Mouse (Mus musculus) forebrain, embryonic 11.5 days (tissue): ENCODE measurements around the gene Vsx1. TPM values are rescaled to one million over a fixed set of nuclear protein-coding genes. Genes with fewer than 3 reads are reported as not detected.

Experiments used
- ATAC-seq: fragments of 200-750 bp; cut with Nextera tagmentation; replicated peaks from 2 replicates; pipeline ENCODE4 v1.8.0; 2017; ENCODE audit warnings: moderate TSS enrichment; ENCODE audit not compliant: low FRiP score
- DNase-seq: peaks from one replicate; pipeline ENCODE4 v3.0.0-alpha.2; 2017; ENCODE audit warnings: low spot score
- H3K27ac ChIP-seq: fragments of 300-500 bp; sonication (generic); 2 replicates; pipeline ENCODE4 v1.5.1; 2014; ENCODE audit warnings: low read depth, low read length
- H3K27me3 ChIP-seq: fragments of 300-500 bp; sonication (generic); 2 replicates; pipeline ENCODE4 v1.6.1; 2014; ENCODE audit warnings: mild to moderate bottlenecking, low read length, mixed read lengths; ENCODE audit not compliant: control insufficient read depth, insufficient read depth
- H3K36me3 ChIP-seq: fragments of 300-500 bp; sonication (generic); 2 replicates; pipeline ENCODE4 v1.6.1; 2014; ENCODE audit warnings: mild to moderate bottlenecking, low read length, moderate library complexity, mixed read lengths; ENCODE audit not compliant: control insufficient read depth, insufficient read depth
- H3K4me1 ChIP-seq: fragments of 300-500 bp; sonication (generic); replicated peaks from 2 replicates; pipeline ENCODE4 v1.6.1; 2014; ENCODE audit warnings: low read length, mixed read lengths; ENCODE audit not compliant: control insufficient read depth, insufficient read depth
- H3K4me2 ChIP-seq: fragments of 300-500 bp; sonication (generic); 2 replicates; pipeline ENCODE4 v1.6.1; 2014; ENCODE audit warnings: low read depth, mild to moderate bottlenecking, low read length, moderate library complexity, mixed read lengths; ENCODE audit not compliant: severe bottlenecking
- H3K4me3 ChIP-seq: fragments of 300-500 bp; sonication (generic); 2 replicates; pipeline ENCODE4 v1.5.1; 2014; ENCODE audit warnings: low read depth, low read length
- H3K9ac ChIP-seq: fragments of 300-500 bp; sonication (generic); 2 replicates; pipeline ENCODE4 v1.6.1; 2014; ENCODE audit warnings: low read length
- H3K9me3 ChIP-seq: fragments of 300-500 bp; sonication (generic); 2 replicates; pipeline ENCODE4 v1.6.1; 2016; ENCODE audit warnings: low read length, mixed read lengths; ENCODE audit not compliant: control insufficient read depth
- WGBS: fragments of 180-500 bp; shearing (Covaris S2); extraction: QIAGEN DNeasy Blood & Tissue Kit; methylation state at CpG from one replicate; pipeline ENCODE4 v1.1.7; 2014; 5-methylcytosine and 5-hydroxymethylcytosine counted together
- polyA plus RNA-seq: library from polyadenylated mRNA; unstranded; fragments of >200 nt; fragmentation: Nextera tagmentation; extraction: Ambion mirVana; gene quantifications from 2 replicates; pipeline ENCODE4 v1.2.1, GENCODE M21; 2014

Vsx1 gene
- polyA plus RNA-seq, 1 experiment from 2014 or later = 0.08 TPM

GRCm38 (mm10) chr2:150646411-150647121 lies 42.6 kb downstream of the Vsx1 start:
- Histone ChIP-seq H3K4me2 (no peak overlapping the region), H3K36me3 (no peaks in the 10 kb centered on the region), H3K4me3 (no peak overlapping the region), H3K27me3 (no peaks in the 10 kb centered on the region), H3K9ac (no peak overlapping the region), H3K9me3 (no peaks in the 10 kb centered on the region), H3K27ac (no peak overlapping the region), H3K4me1 (peaks cover 23% of the 10 kb centered on the region)
- DNase-seq = peak; percentile 36
- WGBS = 90% methylated on average over 8 of the region's 8 CpGs
- ATAC-seq = no peak

- Histone ChIP-seq H3K9me3 (no peaks in the 10 kb centered on the region), H3K27ac (peak overlapping the region; percentile 96), H3K4me3 (no peak overlapping the region), H3K9ac (no peak overlapping the region), H3K27me3 (no peaks in the 10 kb centered on the region), H3K4me1 (peaks cover 19% of the 10 kb centered on the region), H3K4me2 (no peak overlapping the region), H3K36me3 (no peaks in the 10 kb centered on the region)
- DNase-seq (no peak), ATAC-seq (no peak)
- 92% methylated on average over 4 of the region's 4 CpGs for WGBS
Observed at GRCm38 (mm10) chr2:150645225-150645624, 43.9 kb downstream of the Vsx1 start.

GRCm38 (mm10) chr2:150643726-150644415 lies 45.3 kb downstream of the Vsx1 start:
- WGBS = 40% methylated on average over 8 of the region's 8 CpGs
- H3K9ac ChIP-seq = no peak overlapping the region
- peak overlapping the region; percentile 96 for H3K27ac ChIP-seq
- H3K27me3 ChIP-seq = no peaks in the 10 kb centered on the region
- no peaks in the 10 kb centered on the region for H3K9me3 ChIP-seq
- H3K36me3 ChIP-seq = no peaks in the 10 kb centered on the region
- peak; percentile 99 for ATAC-seq
- H3K4me1 ChIP-seq = peaks cover 15% of the 10 kb centered on the region; the same call in 1 of the 2 replicates
- no peak overlapping the region for H3K4me3 ChIP-seq
- peak overlapping the region; percentile 2; the same call in 1 of the 2 replicates for H3K4me2 ChIP-seq
- DNase-seq = peak; percentile 88

- Histone ChIP-seq H3K27ac (peak overlapping the region; percentile 94), H3K9ac (no peak overlapping the region), H3K36me3 (no peaks in the 10 kb centered on the region), H3K9me3 (no peaks in the 10 kb centered on the region), H3K4me1 (peaks cover 21% of the 10 kb centered on the region), H3K4me3 (no peak overlapping the region), H3K27me3 (no peaks in the 10 kb centered on the region), H3K4me2 (no peak overlapping the region)
- 61% methylated on average over 1 of the region's 1 CpGs for WGBS
- ATAC-seq = 0 out of 2 replicates have a peak, but pooled peaks have one; percentile 2
- no peak for DNase-seq
Observed at GRCm38 (mm10) chr2:150643166-150643565, 46.0 kb downstream of the Vsx1 start.

DNA sequence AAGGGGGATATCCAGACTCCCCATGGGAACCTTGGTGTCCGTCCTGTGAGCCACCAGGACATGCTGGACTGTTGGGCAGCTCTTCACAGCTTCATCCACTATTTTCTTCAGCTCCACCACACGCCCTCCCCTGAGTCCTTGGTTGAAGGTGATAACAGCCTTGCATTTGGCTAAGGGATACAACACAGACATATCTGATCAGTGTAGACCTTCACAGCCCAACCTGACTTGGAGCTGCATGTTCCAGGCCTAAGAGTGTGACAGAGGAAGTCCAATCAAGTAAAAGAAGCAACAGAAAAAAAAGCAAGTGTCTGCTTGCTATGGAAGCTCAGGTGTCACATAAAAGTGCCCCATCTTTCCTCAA lies 50.8 kb downstream of the Vsx1 start:
- H3K4me2 ChIP-seq = no peak overlapping the region
- peak overlapping the region; percentile 68; the same call in 1 of the 2 replicates for H3K27ac ChIP-seq
- H3K4me1 ChIP-seq = peaks cover 19% of the 10 kb centered on the region
- no peak for DNase-seq
- ATAC-seq = no peak; the same call in 1 of the 2 replicates
- 32% methylated on average over 2 of the region's 2 CpGs for WGBS
- no peak overlapping the region for H3K4me3 ChIP-seq
- H3K36me3 ChIP-seq = no peaks in the 10 kb centered on the region; the same call in 1 of the 2 replicates
- no peaks in the 10 kb centered on the region for H3K27me3 ChIP-seq
- no peaks in the 10 kb centered on the region; the same call in 1 of the 2 replicates for H3K9me3 ChIP-seq
- H3K9ac ChIP-seq = no peak overlapping the region; the same call in 1 of the 2 replicates

GRCm38 (mm10) chr2:150637702-150638369 lies 51.3 kb downstream of the Vsx1 start:
- H3K4me3 ChIP-seq = no peak overlapping the region

DNA sequence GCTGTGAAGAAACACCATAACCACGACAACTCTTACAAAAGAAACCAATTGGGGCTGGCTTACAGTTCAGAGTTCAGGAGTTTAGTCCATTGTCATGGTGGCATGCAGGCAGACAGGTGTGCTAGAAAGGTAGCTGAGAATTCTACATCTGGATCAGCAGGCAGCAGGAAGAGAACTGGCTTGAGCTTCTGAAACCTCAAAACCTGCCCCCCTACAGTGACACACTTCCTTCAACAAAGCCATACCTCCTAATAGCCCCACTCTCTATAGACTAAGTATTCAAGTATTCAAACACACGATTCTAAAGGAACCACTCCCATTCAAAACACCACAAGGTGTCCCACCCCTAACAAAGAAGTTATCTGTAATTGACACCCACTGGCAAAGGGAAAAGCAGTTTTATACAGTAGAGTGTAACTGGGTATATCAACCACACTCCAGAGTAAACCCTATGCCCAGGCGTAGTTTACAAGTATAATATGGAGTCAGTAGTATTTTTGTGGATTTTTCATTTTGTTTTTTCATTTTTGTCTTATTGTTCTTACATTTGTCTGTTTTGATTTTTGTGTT lies 53.2 kb downstream of the Vsx1 start:
- Histone ChIP-seq H3K4me1 (peaks cover 13% of the 10 kb centered on the region), H3K4me3 (no peak overlapping the region), H3K27me3 (no peaks in the 10 kb centered on the region), H3K36me3 (no peaks in the 10 kb centered on the region; the same call in 1 of the 2 replicates), H3K9ac (no peak overlapping the region), H3K9me3 (no peaks in the 10 kb centered on the region; the same call in 1 of the 2 replicates), H3K27ac (no peak overlapping the region), H3K4me2 (no peak overlapping the region)
- DNase-seq (no peak), ATAC-seq (no peak)
- WGBS = 72% methylated on average over 3 of the region's 3 CpGs

More at GRCm38 (mm10) chr2:150637702-150638369, 51.3 kb downstream of the Vsx1 start:
- Histone ChIP-seq H3K4me2 (0 out of 2 replicates have a peak overlapping the region, but pooled peaks have one; percentile 12), H3K4me1 (peaks cover 15% of the 10 kb centered on the region), H3K27me3 (no peaks in the 10 kb centered on the region), H3K27ac (peak overlapping the region; percentile 68), H3K9ac (peak overlapping the region; percentile 37), H3K36me3 (no peaks in the 10 kb centered on the region; the same call in 1 of the 2 replicates), H3K9me3 (no peaks in the 10 kb centered on the region; the same call in 1 of the 2 replicates)
- WGBS = 38% methylated on average over 6 of the region's 6 CpGs
- peak; percentile 89 for ATAC-seq
- DNase-seq = no peak
